Mouse (Mus musculus): ENCODE measurements around the gene Olfr519. TPM values are rescaled to one million over a fixed set of nuclear protein-coding genes. Genes with fewer than 3 reads are reported as not detected.

Gene Olfr519
- polyA plus RNA-seq, 1 experiment from 2014 or later = not detected

DNA sequence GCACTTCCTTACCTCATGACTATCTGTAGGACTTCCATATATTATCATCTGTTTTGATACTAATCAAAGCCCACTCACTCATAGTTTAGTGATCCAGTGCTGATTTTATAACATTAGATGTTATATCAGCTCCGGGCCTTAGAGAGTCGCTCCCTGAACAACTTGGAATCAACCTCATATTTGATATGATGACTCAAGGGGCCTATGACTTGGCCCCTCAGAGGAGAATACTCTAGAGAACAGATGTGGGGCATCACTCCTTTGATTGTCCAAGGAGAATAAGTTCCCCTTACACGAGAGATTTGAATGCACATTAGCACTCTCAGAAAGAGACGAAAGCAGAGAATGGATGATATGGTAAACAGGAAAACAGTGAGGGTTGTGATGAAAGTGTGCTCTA lies 9.3 kb downstream of the Olfr519 start, which contains the start of gene Olfr518:
Gene Olfr518, minus strand, starts transcription at position 101 of the 400 bp plus-strand sequence.
- DNase-seq (ENCODE audit: low spot score) (no peak), ATAC-seq (replicated peaks; ENCODE audit: low FRiP score, low read depth) (no peak)
- no peak within 1 kb of the TSS for H3K4me3 ChIP-seq (replicated peaks; ENCODE audit: low read depth, low read length)
- H3K4me1 ChIP-seq (replicated peaks; ENCODE audit: insufficient read depth, low read length) = no peaks in the 10 kb centered on the region
- H3K27ac ChIP-seq = no peak within 1 kb of the TSS
- no peaks in the 10 kb centered on the region for H3K9me3 ChIP-seq (replicated peaks; ENCODE audit: low read length)
- H3K36me3 ChIP-seq (ENCODE audit: insufficient read depth, low read length) = no peaks in the 10 kb centered on the region
- WGBS = 79% methylated on average over 4 of the region's 4 CpGs
- no peak within 1 kb of the TSS for H3K4me2 ChIP-seq (ENCODE audit: low read length)
- no peak within 1 kb of the TSS for H3K9ac ChIP-seq (ENCODE audit: low read depth, low read length)
- no peak for TF ChIP-seq CTCF (IDR thresholded peaks at IDR 0.05; ENCODE audit: low read depth)
- H3K27me3 ChIP-seq (ENCODE audit: insufficient read depth, low read length) = no peaks in the 10 kb centered on the region

GRCm38 (mm10) chr7:108872279-108872678 lies 21.9 kb downstream of the Olfr519 start, which contains the start of gene Olfr517:
Gene Olfr517, minus strand, starts transcription at chr7:108872379.
- H3K27me3 ChIP-seq (ENCODE audit: insufficient read depth, low read length) = no peaks in the 10 kb centered on the region
- no peak for DNase-seq (ENCODE audit: low spot score)
- WGBS = 60% methylated on average over 2 of the region's 2 CpGs
- H3K4me1 ChIP-seq (replicated peaks; ENCODE audit: insufficient read depth, low read length) = no peaks in the 10 kb centered on the region
- no peak for TF ChIP-seq CTCF (IDR thresholded peaks at IDR 0.05; ENCODE audit: low read depth)
- H3K4me2 ChIP-seq (ENCODE audit: low read length) = no peak within 1 kb of the TSS
- H3K4me3 ChIP-seq (replicated peaks; ENCODE audit: low read depth, low read length) = no peak within 1 kb of the TSS
- no peak within 1 kb of the TSS for H3K27ac ChIP-seq
- no peak for ATAC-seq (replicated peaks; ENCODE audit: low FRiP score, low read depth)
- no peaks in the 10 kb centered on the region for H3K36me3 ChIP-seq (ENCODE audit: insufficient read depth, low read length)
- no peak within 1 kb of the TSS for H3K9ac ChIP-seq (ENCODE audit: low read depth, low read length)
- no peaks in the 10 kb centered on the region for H3K9me3 ChIP-seq (replicated peaks; ENCODE audit: low read length)

GRCm38 (mm10) chr7:108850429-108850828 lies 43.8 kb downstream of the Olfr519 start, which contains the start of gene Olfr516:
Gene Olfr516, minus strand, starts transcription at chr7:108850529.
- Histone ChIP-seq H3K27ac (no peak within 1 kb of the TSS), H3K9ac (ENCODE audit: low read depth, low read length) (no peak within 1 kb of the TSS), H3K4me2 (ENCODE audit: low read length) (no peak within 1 kb of the TSS), H3K4me1 (replicated peaks; ENCODE audit: insufficient read depth, low read length) (no peaks in the 10 kb centered on the region), H3K36me3 (ENCODE audit: insufficient read depth, low read length) (no peaks in the 10 kb centered on the region), H3K4me3 (replicated peaks; ENCODE audit: low read depth, low read length) (no peak within 1 kb of the TSS), H3K27me3 (ENCODE audit: insufficient read depth, low read length) (no peaks in the 10 kb centered on the region), H3K9me3 (replicated peaks; ENCODE audit: low read length) (no peaks in the 10 kb centered on the region)
- DNase-seq (ENCODE audit: low spot score) = no peak
- TF ChIP-seq CTCF (IDR thresholded peaks at IDR 0.05; ENCODE audit: low read depth) = no peak
- ATAC-seq (replicated peaks; ENCODE audit: low FRiP score, low read depth) = no peak
- 93% methylated on average over 2 of the region's 2 CpGs for WGBS

Other genes starting within 250 kb of the Olfr519 start
- not detected in 2 replicates for gene Olfr509, start 242.5 kb downstream of the Olfr519 start, polyA plus RNA-seq (2015; fragmentation: Nextera tagmentation; extraction: Ambion mirVana)
- gene Olfr510, start 228.0 kb downstream of the Olfr519 start, polyA plus RNA-seq (2015; fragmentation: Nextera tagmentation; extraction: Ambion mirVana) = not detected in 2 replicates
- not detected in 2 replicates for gene Olfr512, start 181.1 kb downstream of the Olfr519 start, polyA plus RNA-seq (2015; fragmentation: Nextera tagmentation; extraction: Ambion mirVana)
- gene Olfr513, start 143.4 kb downstream of the Olfr519 start, polyA plus RNA-seq (2015; fragmentation: Nextera tagmentation; extraction: Ambion mirVana) = not detected in 2 replicates
- gene Olfr514, start 68.4 kb downstream of the Olfr519 start, polyA plus RNA-seq (2015; fragmentation: Nextera tagmentation; extraction: Ambion mirVana) = not detected in 2 replicates
- gene Olfr516, start 43.9 kb downstream of the Olfr519 start, polyA plus RNA-seq (2015; fragmentation: Nextera tagmentation; extraction: Ambion mirVana) = not detected in 2 replicates
- gene Olfr517, start 22.0 kb downstream of the Olfr519 start, polyA plus RNA-seq (2015; fragmentation: Nextera tagmentation; extraction: Ambion mirVana) = not detected in 2 replicates
- gene Olfr518, start 9.4 kb downstream of the Olfr519 start, polyA plus RNA-seq (2015; fragmentation: Nextera tagmentation; extraction: Ambion mirVana) = not detected in 2 replicates
- 0.03 TPM in 1 of 2 replicates, not detected in the other for gene Nlrp10, start 35.8 kb upstream of the Olfr519 start, polyA plus RNA-seq (2015; fragmentation: Nextera tagmentation; extraction: Ambion mirVana)
- 97.4 and 104 TPM in 2 replicates for gene Eif3f, start 40.0 kb upstream of the Olfr519 start, polyA plus RNA-seq (2015; fragmentation: Nextera tagmentation; extraction: Ambion mirVana)
- gene Tub, start 55.9 kb upstream of the Olfr519 start, polyA plus RNA-seq (2015; fragmentation: Nextera tagmentation; extraction: Ambion mirVana) = 0.33 and 0.36 TPM in 2 replicates
- 0.66 and 1.2 TPM in 2 replicates for gene Ric3, start 188.9 kb upstream of the Olfr519 start, polyA plus RNA-seq (2015; fragmentation: Nextera tagmentation; extraction: Ambion mirVana)